Mouse (Mus musculus): ENCODE results near the gene Zfr2. TPM values are rescaled to one million over a fixed set of nuclear protein-coding genes. Genes with fewer than 3 reads are reported as not detected.

The Zfr2 gene
- total and polyA plus RNA-seq, 3 experiments: 0.81 to 1.4 TPM; not detected in 1

DNA sequence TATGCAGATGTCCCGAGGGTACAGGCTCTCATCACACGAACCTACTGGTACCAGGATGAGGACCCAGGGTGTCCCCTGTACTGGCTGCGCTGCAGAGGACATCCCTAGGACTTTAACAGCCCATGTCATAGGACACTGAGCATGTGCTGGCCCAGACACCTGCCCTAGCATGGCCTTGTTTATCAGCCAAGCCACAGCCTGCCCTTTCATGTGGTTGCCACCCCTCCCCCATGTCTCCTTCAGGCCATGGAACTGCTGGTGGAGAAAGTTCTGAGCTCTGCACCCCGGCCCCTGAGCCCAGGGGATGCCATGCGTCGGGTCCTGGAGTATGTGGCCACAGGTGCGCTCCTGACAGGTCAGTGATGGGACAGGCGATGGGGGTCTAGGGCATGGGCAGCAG, 16.5 kb downstream of the Zfr2 start:
- no peak for DNase-seq (ENCODE audit: low read depth, low spot score)
- Histone ChIP-seq H3K27ac (ENCODE audit: control insufficient read depth, low read depth, low read length) (no peak overlapping the region), H3K4me3 (ENCODE audit: control insufficient read depth in 1 of 2, insufficient read depth in 1 of 2, low read depth in 2 of 2, low read length in 2 of 2) (no peak overlapping the region), H3K9me3 (replicated peaks; ENCODE audit: insufficient read depth, low read length) (no peaks in the 10 kb centered on the region), H3K4me1 (ENCODE audit: control insufficient read depth in 1 of 2, insufficient read depth in 2 of 2, low read length in 2 of 2) (peaks cover 0 to 7% of the 10 kb centered on the region in 2 experiments; a peak in 2 of 4 replicates), H3K79me2 (ENCODE audit: control insufficient read depth, insufficient read depth, low read length, poor library complexity) (no peaks in the 10 kb centered on the region), H3K36me3 (ENCODE audit: control insufficient read depth in 1 of 2, insufficient read depth in 2 of 2, low read length in 2 of 2) (peaks cover 0 to 2% of the 10 kb centered on the region in 2 experiments; a peak in 1 of 4 replicates), H3K27me3 (ENCODE audit: control insufficient read depth in 1 of 2, insufficient read depth in 2 of 2, low read length in 2 of 2) (no peaks in the 10 kb centered on the region), H3K9ac (ENCODE audit: control insufficient read depth, low read depth, low read length, poor library complexity, severe bottlenecking) (no peak overlapping the region)
- no peak for TF ChIP-seq ELF1 (IDR thresholded peaks at IDR 0.05; ENCODE audit: low read depth, low read length)
- TF ChIP-seq KAT2A (conservative IDR thresholded peaks at IDR 0.05; ENCODE audit: low read depth, low read length): no peak
- no peak for TF ChIP-seq ETS1 (IDR thresholded peaks at IDR 0.05; ENCODE audit: low read depth, low read length)
- TF ChIP-seq ZC3H11A (IDR thresholded peaks at IDR 0.05; ENCODE audit: low read depth, low read length): no peak
- TF ChIP-seq RCOR1 (IDR thresholded peaks at IDR 0.05; ENCODE audit: low read depth, low read length): no peak
- no peak for TF ChIP-seq BHLHE40 (IDR thresholded peaks at IDR 0.05; ENCODE audit: borderline replicate concordance, low read depth, low read length)

DNA sequence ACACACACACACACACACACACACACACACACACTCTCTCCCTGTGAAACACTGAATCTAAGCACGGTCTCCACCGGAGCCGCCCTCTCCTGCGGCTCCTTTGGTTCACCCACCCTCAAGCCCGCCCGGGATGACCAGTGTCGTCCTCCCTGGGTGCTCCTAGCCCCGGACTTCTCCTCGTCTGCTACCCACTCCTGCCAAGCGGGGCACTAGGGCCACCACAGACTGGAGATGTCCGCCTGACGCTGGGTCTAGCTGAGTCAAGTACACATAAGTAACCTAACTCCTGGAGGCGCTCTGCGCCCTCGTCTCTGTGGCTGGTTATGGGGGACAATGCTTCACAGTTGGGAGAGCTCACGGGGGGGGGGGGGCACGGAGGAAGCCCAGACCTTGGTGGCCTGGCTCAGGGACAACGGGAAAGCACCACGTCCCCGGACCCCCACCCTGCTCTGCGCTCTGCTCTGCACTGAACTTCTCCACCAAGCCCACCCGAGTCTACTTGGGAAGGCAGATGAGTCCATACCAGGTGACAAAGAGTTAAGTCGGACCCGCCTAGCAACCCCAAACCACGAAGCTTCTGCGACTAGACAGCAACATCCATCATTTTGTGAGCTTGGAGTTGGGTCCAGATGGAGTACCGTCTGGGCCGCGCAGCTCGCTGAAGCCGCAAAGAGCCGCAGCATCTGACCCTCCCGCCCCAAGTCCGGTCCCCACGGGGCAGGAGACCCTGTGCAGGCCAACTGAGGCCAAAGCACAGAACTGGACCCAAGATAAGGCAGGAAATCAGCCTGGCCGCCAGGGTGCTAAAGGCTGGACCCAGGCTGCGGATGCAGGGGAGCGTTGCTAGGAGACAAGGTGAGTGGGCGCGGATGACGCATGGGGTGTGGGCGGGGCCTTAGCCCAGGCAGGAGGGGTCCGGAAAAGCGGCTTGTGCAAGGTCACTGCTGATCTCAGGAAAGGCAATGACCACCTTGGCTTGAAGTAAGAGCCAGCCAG, 19.8 kb downstream of the Zfr2 start, which contains the start of gene Matk:
TSS of gene Matk (plus strand) at position 512 of the 996 bp plus-strand sequence.
- TF ChIP-seq MAZ (IDR thresholded peaks at IDR 0.05; ENCODE audit: low read depth, low read length) (no peak), MYB (IDR thresholded peaks at IDR 0.05; ENCODE audit: low read depth, low read length) (no peak), MAX (IDR thresholded peaks at IDR 0.05; ENCODE audit: low read length) (no peak), BHLHE40 (IDR thresholded peaks at IDR 0.05; ENCODE audit: borderline replicate concordance, low read depth, low read length) (no peak), MXI1 (IDR thresholded peaks at IDR 0.05; ENCODE audit: low read depth, low read length) (no peak), CHD2 (IDR thresholded peaks at IDR 0.05; ENCODE audit: low read length) (no peak), SIN3A (IDR thresholded peaks at IDR 0.05; ENCODE audit: low read length) (no peak), POLR2AphosphoS5 (IDR thresholded peaks at IDR 0.05; ENCODE audit: borderline replicate concordance, low read depth, low read length) (no peak), JUND (IDR thresholded peaks at IDR 0.05; ENCODE audit: low read depth, low read length) (no peak), UBTF (IDR thresholded peaks at IDR 0.05; ENCODE audit: borderline replicate concordance, insufficient read depth, low read depth, low read length) (no peak), MYC (IDR thresholded peaks at IDR 0.05; ENCODE audit: low read depth, low read length) (no peak), RCOR1 (IDR thresholded peaks at IDR 0.05; ENCODE audit: low read depth, low read length) (no peak), HCFC1 (IDR thresholded peaks at IDR 0.05; ENCODE audit: low read depth, low read length) (no peak), POLR2A (IDR thresholded peaks at IDR 0.05; ENCODE audit: control insufficient read depth in 1 of 2, insufficient read depth in 1 of 2, low read depth in 1 of 2, low read length in 2 of 2, poor library complexity in 1 of 2) (no peak), ZNF384 (IDR thresholded peaks at IDR 0.05; ENCODE audit: low read depth, low read length) (no peak)
- no peaks in the 10 kb centered on the region for H3K36me3 ChIP-seq (ENCODE audit: control insufficient read depth in 1 of 2, insufficient read depth in 2 of 2, low read length in 2 of 2)
- no peak within 1 kb of the TSS for H3K27ac ChIP-seq (ENCODE audit: control insufficient read depth, low read depth, low read length)
- no peaks in the 10 kb centered on the region for H3K27me3 ChIP-seq (ENCODE audit: control insufficient read depth in 1 of 2, insufficient read depth in 2 of 2, low read length in 2 of 2)
- DNase-seq (ENCODE audit: low read depth, low spot score): no peak
- H3K9ac ChIP-seq (ENCODE audit: control insufficient read depth, low read depth, low read length, poor library complexity, severe bottlenecking): no peak within 1 kb of the TSS
- H3K79me2 ChIP-seq (ENCODE audit: control insufficient read depth, insufficient read depth, low read length, poor library complexity): no peaks in the 10 kb centered on the region
- no peak within 1 kb of the TSS for H3K4me3 ChIP-seq (ENCODE audit: control insufficient read depth in 1 of 2, insufficient read depth in 1 of 2, low read depth in 2 of 2, low read length in 2 of 2)
- H3K9me3 ChIP-seq (replicated peaks; ENCODE audit: insufficient read depth, low read length): no peaks in the 10 kb centered on the region
- no peaks in the 10 kb centered on the region for H3K4me1 ChIP-seq (ENCODE audit: control insufficient read depth in 1 of 2, insufficient read depth in 2 of 2, low read length in 2 of 2)

Data from MEL (cell line).